Mouse (Mus musculus): Measurements from ENCODE around the gene Myo15.

DNA sequence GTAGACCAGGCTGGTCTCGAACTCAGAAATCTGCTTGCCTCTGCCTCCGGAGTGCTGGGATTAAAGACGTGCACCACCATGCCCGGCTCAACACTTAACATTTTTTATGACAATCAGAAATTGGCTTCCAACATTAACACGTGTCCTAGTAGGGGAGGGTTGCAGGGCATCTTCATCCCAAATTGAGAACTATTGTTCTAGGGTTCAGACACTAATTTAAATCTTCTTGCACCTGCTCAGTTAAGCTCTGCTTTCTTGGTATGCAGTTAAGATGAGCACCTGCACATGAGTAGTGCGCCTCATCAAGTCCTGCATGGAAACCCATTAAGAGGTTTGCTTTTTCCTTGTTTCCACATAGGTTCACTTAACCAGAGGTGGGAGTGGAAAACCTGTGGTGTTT is 72.7 kb downstream of the Myo15 start:
- TF ChIP-seq MYB (IDR thresholded peaks at IDR 0.05; ENCODE audit: low read depth, low read length) (no peak), POLR2A (IDR thresholded peaks at IDR 0.05; ENCODE audit: control insufficient read depth in 1 of 2, insufficient read depth in 1 of 2, low read depth in 1 of 2, low read length in 2 of 2, poor library complexity in 1 of 2) (no peak), CTCF (IDR thresholded peaks at IDR 0.05 in 2 of 3, conservative IDR thresholded peaks at IDR 0.05 in 1 of 3; ENCODE audit: control insufficient read depth in 1 of 3, insufficient read depth in 1 of 3, low read depth in 2 of 3, low read length in 3 of 3, poor library complexity in 1 of 3, severe bottlenecking in 1 of 3) (no peak), EP300 (IDR thresholded peaks at IDR 0.05; ENCODE audit: low read depth in 1 of 2, low read length in 2 of 2) (no peak), POLR2AphosphoS5 (IDR thresholded peaks at IDR 0.05; ENCODE audit: borderline replicate concordance, low read depth, low read length) (no peak), POLR2AphosphoS2 (IDR thresholded peaks at IDR 0.05; ENCODE audit: low read length) (no peak), MAX (IDR thresholded peaks at IDR 0.05; ENCODE audit: low read length) (no peak), CHD1 (IDR thresholded peaks at IDR 0.05; ENCODE audit: low read depth, low read length) (no peak), TBP (IDR thresholded peaks at IDR 0.05; ENCODE audit: low read depth, low read length) (no peak), NELFE (IDR thresholded peaks at IDR 0.05; ENCODE audit: low read depth, low read length) (no peak), E2F4 (IDR thresholded peaks at IDR 0.05; ENCODE audit: borderline replicate concordance, low read depth, low read length) (no peak), TCF12 (IDR thresholded peaks at IDR 0.05; ENCODE audit: low read depth, low read length) (no peak)
